9 mouse cellular contexts compared by ENCODE assay signal in genomic region chr5:24337366-24337765, GRCm38 (mm10). TPM values are rescaled to one million over a fixed set of nuclear protein-coding genes. Genes with fewer than 3 reads are reported as not detected.
DNase-seq lines count a peak whose midpoint lies in the region; ATAC-seq and TF ChIP-seq lines count a peak whose summit lies in the region.
"Had no signal": no experiment of that assay in that cellular context is flagged by ENCODE, and none has a peak within 500 bp of the region (broad histone marks: within the 10 kb centered on the region; RNA-seq: fewer than 3 reads in every experiment).

No protein-coding gene starts in this region.

- no peak overlapping the region for H3K9ac ChIP-seq in forebrain, postnatal 0 days
- no peak overlapping the region; the same call in 1 of the 2 replicates for H3K9ac ChIP-seq in forebrain, embryonic 14.5 days (ENCODE audit: low read length)
- H3K9ac ChIP-seq in ES-Bruce4 (ENCODE audit: low read depth, poor library complexity, severe bottlenecking) = no peak overlapping the region
- H3K9ac ChIP-seq in heart, embryonic 12.5 days = peak overlapping the region; percentile 44; the same call in 1 of the 2 replicates

- no peaks in the 10 kb centered on the region for H3K9me3 ChIP-seq in forebrain, postnatal 0 days (ENCODE audit: low read length)
- no peaks in the 10 kb centered on the region for H3K9me3 ChIP-seq in forebrain, embryonic 14.5 days (replicated peaks; ENCODE audit: control insufficient read depth, low read length)
- H3K9me3 ChIP-seq in ES-Bruce4 (replicated peaks; ENCODE audit: control insufficient read depth, insufficient read depth, low read length, poor library complexity, severe bottlenecking) = no peaks in the 10 kb centered on the region
- no peaks in the 10 kb centered on the region for H3K9me3 ChIP-seq in heart, embryonic 12.5 days (replicated peaks)

- H3K4me3 ChIP-seq in forebrain, postnatal 0 days (ENCODE audit: low read depth, low read length) = no peak overlapping the region
- H3K4me3 ChIP-seq in forebrain, embryonic 14.5 days (ENCODE audit: low read depth, low read length) = no peak overlapping the region
- H3K4me3 ChIP-seq in ES-Bruce4 (ENCODE audit: low read depth, low read length) = no peak overlapping the region
- no peak overlapping the region for H3K4me3 ChIP-seq in heart, embryonic 12.5 days

- no peak for ATAC-seq in forebrain, postnatal 0 days
- no peak; the same call in 1 of the 2 replicates for ATAC-seq in forebrain, embryonic 14.5 days
- peak; percentile 78 for ATAC-seq in heart, embryonic 12.5 days (ENCODE audit: insufficient number of reproducible peaks, low FRiP score)

- H3K27ac ChIP-seq in forebrain, postnatal 0 days (ENCODE audit: low read depth, low read length) = no peak overlapping the region
- no peak overlapping the region for H3K27ac ChIP-seq in forebrain, embryonic 14.5 days (ENCODE audit: low read depth, low read length)
- no peak overlapping the region for H3K27ac ChIP-seq in ES-Bruce4 (ENCODE audit: insufficient read depth, low read length)
- peak overlapping the region; percentile 88 for H3K27ac ChIP-seq in heart, embryonic 12.5 days (ENCODE audit: poor library complexity, severe bottlenecking)

- TF ChIP-seq EP300 in ES-Bruce4 (IDR thresholded peaks at IDR 0.05; ENCODE audit: insufficient read depth, low read depth, low read length) = no peak

- peak; percentile 15 for TF ChIP-seq CTCF in forebrain, postnatal 0 days (IDR thresholded peaks at IDR 0.05; ENCODE audit: low read depth)
- TF ChIP-seq CTCF in ES-Bruce4 (IDR thresholded peaks at IDR 0.05; ENCODE audit: low read depth, low read length) = peak; percentile 3

- no peak overlapping the region for H3K4me2 ChIP-seq in forebrain, postnatal 0 days (ENCODE audit: low read depth)
- H3K4me2 ChIP-seq in forebrain, embryonic 14.5 days (ENCODE audit: low read length) = no peak overlapping the region
- peak overlapping the region; percentile 24 for H3K4me2 ChIP-seq in heart, embryonic 12.5 days

- DNase-seq in forebrain, postnatal 0 days = no peak
- DNase-seq in forebrain, embryonic 14.5 days (ENCODE audit: low spot score) = no peak
- DNase-seq in kidney, postnatal 14 days = peak; percentile 58
- no peak for DNase-seq in ovary, adult 18-20 months (ENCODE audit: low spot score)
- DNase-seq in spleen, postnatal 36 days (ENCODE audit: low spot score in 2 of 2) = no peak
- DNase-seq in thymus, adult 18-20 months = no peak

- 44% methylated on average over 9 of the region's 9 CpGs for WGBS in forebrain, postnatal 0 days
- WGBS in forebrain, embryonic 14.5 days = 44% methylated on average over 9 of the region's 9 CpGs
- WGBS in heart, embryonic 12.5 days = 5% methylated on average over 9 of the region's 9 CpGs

- no peak for TF ChIP-seq POLR2A in ES-Bruce4 (IDR thresholded peaks at IDR 0.05; ENCODE audit: insufficient read depth, low read length)

- H3K27me3 ChIP-seq in forebrain, postnatal 0 days (ENCODE audit: insufficient read depth, low read length) = no peaks in the 10 kb centered on the region
- H3K27me3 ChIP-seq in forebrain, embryonic 14.5 days (replicated peaks; ENCODE audit: control insufficient read depth, insufficient read depth, low read length) = no peaks in the 10 kb centered on the region
- H3K27me3 ChIP-seq in ES-Bruce4 (ENCODE audit: control insufficient read depth, insufficient read depth, low read length, poor library complexity, severe bottlenecking) = no peaks in the 10 kb centered on the region
- no peaks in the 10 kb centered on the region for H3K27me3 ChIP-seq in heart, embryonic 12.5 days (replicated peaks)

- H3K36me3 ChIP-seq in forebrain, postnatal 0 days (ENCODE audit: insufficient read depth) = 0 out of 2 replicates have a peak, but pooled peaks cover 8% of the 10 kb centered on the region
- no peaks in the 10 kb centered on the region for H3K36me3 ChIP-seq in forebrain, embryonic 14.5 days (ENCODE audit: control insufficient read depth, insufficient read depth, low read length)
- no peaks in the 10 kb centered on the region for H3K36me3 ChIP-seq in ES-Bruce4 (ENCODE audit: control insufficient read depth, insufficient read depth, low read length, poor library complexity, severe bottlenecking)
- H3K36me3 ChIP-seq in heart, embryonic 12.5 days = peaks cover 35% of the 10 kb centered on the region

- no peaks in the 10 kb centered on the region for H3K4me1 ChIP-seq in forebrain, postnatal 0 days (ENCODE audit: insufficient read depth)
- H3K4me1 ChIP-seq in forebrain, embryonic 14.5 days (ENCODE audit: control insufficient read depth, insufficient read depth, low read length) = peaks cover 5% of the 10 kb centered on the region
- H3K4me1 ChIP-seq in ES-Bruce4 (ENCODE audit: control insufficient read depth, insufficient read depth, low read length) = no peaks in the 10 kb centered on the region
- H3K4me1 ChIP-seq in heart, embryonic 12.5 days (replicated peaks) = peaks cover 85% of the 10 kb centered on the region

RNA-seq across cellular contexts. Expression of gene Kcnh2, which starts 14.0 kb away (rescaled TPM):
- total RNA-seq in forebrain, postnatal 0 days (2014; rRNA removed) = 13.5 and 21.2 TPM in 2 replicates
- polyA plus RNA-seq in forebrain, postnatal 0 days (2015; fragmentation: Nextera tagmentation; extraction: Ambion mirVana) = 4.7 and 6.8 TPM in 2 replicates
- polyA plus RNA-seq in forebrain, embryonic 14.5 days (2014; fragmentation: Nextera tagmentation; extraction: Ambion mirVana) = 4.7 and 5.2 TPM in 2 replicates
- 3.3 and 5.8 TPM in 2 replicates for polyA plus RNA-seq in ES-Bruce4 (2011; ENCODE audit: insufficient read depth, insufficient read length, low read depth, missing spikeins)
- polyA plus RNA-seq in heart, embryonic 12.5 days (2016; fragmentation: Nextera tagmentation; extraction: Ambion mirVana) = 38.2 and 40.5 TPM in 2 replicates
- total RNA-seq: liver, adult 2 months had no signal
- polyA plus RNA-seq: liver, adult 2 months had no signal

RNA-seq across cellular contexts. Expression of gene Nos3, which starts 27.2 kb away (rescaled TPM):
- total RNA-seq in forebrain, postnatal 0 days (2014; rRNA removed) = 6.1 and 8.3 TPM in 2 replicates
- 6.3 and 6.8 TPM in 2 replicates for polyA plus RNA-seq in forebrain, postnatal 0 days (2015; fragmentation: Nextera tagmentation; extraction: Ambion mirVana)
- 4.6 and 7.6 TPM in 2 replicates for polyA plus RNA-seq in forebrain, embryonic 14.5 days (2014; fragmentation: Nextera tagmentation; extraction: Ambion mirVana)
- 1.1 and 1.2 TPM in 2 replicates for polyA plus RNA-seq in ES-Bruce4 (2011; ENCODE audit: insufficient read depth, insufficient read length, low read depth, missing spikeins)
- 45.9 and 46.9 TPM in 2 replicates for polyA plus RNA-seq in heart, embryonic 12.5 days (2016; fragmentation: Nextera tagmentation; extraction: Ambion mirVana)

RNA-seq across cellular contexts. Expression of gene Atg9b, which starts 54.6 kb away (rescaled TPM):
- 8.0 and 9.5 TPM in 2 replicates for total RNA-seq in forebrain, postnatal 0 days (2014; rRNA removed)
- 3.4 and 5.1 TPM in 2 replicates for polyA plus RNA-seq in forebrain, postnatal 0 days (2015; fragmentation: Nextera tagmentation; extraction: Ambion mirVana)
- 0.48 and 0.74 TPM in 2 replicates for polyA plus RNA-seq in forebrain, embryonic 14.5 days (2014; fragmentation: Nextera tagmentation; extraction: Ambion mirVana)
- 10.3 and 10.6 TPM in 2 replicates for polyA plus RNA-seq in ES-Bruce4 (2011; ENCODE audit: insufficient read depth, insufficient read length, low read depth, missing spikeins)
- polyA plus RNA-seq in heart, embryonic 12.5 days (2016; fragmentation: Nextera tagmentation; extraction: Ambion mirVana) = 1.4 and 2.6 TPM in 2 replicates

RNA-seq across cellular contexts. Expression of gene Abcb8, which starts 56.1 kb away (rescaled TPM):
- total RNA-seq in forebrain, postnatal 0 days (2014; rRNA removed) = 58.2 and 64.1 TPM in 2 replicates
- polyA plus RNA-seq in forebrain, postnatal 0 days (2015; fragmentation: Nextera tagmentation; extraction: Ambion mirVana) = 38.7 and 44.6 TPM in 2 replicates
- 37.1 and 43.1 TPM in 2 replicates for polyA plus RNA-seq in forebrain, embryonic 14.5 days (2014; fragmentation: Nextera tagmentation; extraction: Ambion mirVana)
- 28.8 and 29.6 TPM in 2 replicates for polyA plus RNA-seq in ES-Bruce4 (2011; ENCODE audit: insufficient read depth, insufficient read length, low read depth, missing spikeins)
- 52.7 and 57.4 TPM in 2 replicates for polyA plus RNA-seq in heart, embryonic 12.5 days (2016; fragmentation: Nextera tagmentation; extraction: Ambion mirVana)
